Mouse (Mus musculus) hindlimb bud, embryonic 11.5 days (tissue): ENCODE measurements around the gene Med27.

ENCODE experiments used
- DNase-seq: peaks from one replicate; pipeline ENCODE4 v3.0.0-alpha.2; 2012; ENCODE audit warnings: low read depth, low spot score; ENCODE audit errors: extremely low spot score

Gene Med27

GRCm38 (mm10) chr2:29432565-29432964, 85.9 kb downstream of the Med27 start:
- DNase-seq = no peak

- no peak for DNase-seq
These were observed 89.8 kb downstream of the Med27 start for GRCm38 (mm10) chr2:29436376-29436775.

- no peak for DNase-seq
These were observed 90.5 kb downstream of the Med27 start for GRCm38 (mm10) chr2:29437111-29437510.

GRCm38 (mm10) chr2:29437861-29438529, 91.4 kb downstream of the Med27 start:
- no peak for DNase-seq

GRCm38 (mm10) chr2:29438530-29438862, 91.9 kb downstream of the Med27 start:
- DNase-seq = no peak

- DNase-seq = no peak
These were observed 92.4 kb downstream of the Med27 start for GRCm38 (mm10) chr2:29438986-29439385.

GRCm38 (mm10) chr2:29439396-29439795, 92.8 kb downstream of the Med27 start:
- no peak for DNase-seq

- DNase-seq = no peak
These were observed 93.4 kb downstream of the Med27 start for GRCm38 (mm10) chr2:29439857-29440502.

GRCm38 (mm10) chr2:29442275-29442674, 95.7 kb downstream of the Med27 start:
- no peak for DNase-seq

- no peak for DNase-seq
These were observed 97.1 kb downstream of the Med27 start for GRCm38 (mm10) chr2:29443626-29444217.

GRCm38 (mm10) chr2:29448476-29449002, 101.9 kb downstream of the Med27 start:
- no peak for DNase-seq

- no peak for DNase-seq
These were observed 104.9 kb downstream of the Med27 start for GRCm38 (mm10) chr2:29451368-29451999.

- no peak for DNase-seq
These were observed 106.8 kb downstream of the Med27 start for GRCm38 (mm10) chr2:29453376-29453775.

- DNase-seq = no peak
These were observed 110.2 kb downstream of the Med27 start for GRCm38 (mm10) chr2:29456631-29457320.

- DNase-seq = no peak
These were observed 111.1 kb downstream of the Med27 start for GRCm38 (mm10) chr2:29457677-29458076.

GRCm38 (mm10) chr2:29458346-29458950, 111.8 kb downstream of the Med27 start:
- DNase-seq = no peak

GRCm38 (mm10) chr2:29459648-29460047, 113.0 kb downstream of the Med27 start:
- DNase-seq = no peak

- no peak for DNase-seq
These were observed 115.2 kb downstream of the Med27 start for GRCm38 (mm10) chr2:29461841-29462240.

GRCm38 (mm10) chr2:29463039-29463585, 116.5 kb downstream of the Med27 start:
- no peak for DNase-seq

- no peak for DNase-seq
These were observed 118.4 kb downstream of the Med27 start for GRCm38 (mm10) chr2:29464851-29465648.
